Mouse (Mus musculus) liver, embryonic 11.5 days (tissue): ENCODE results near the gene Prkca. TPM values are rescaled to one million over a fixed set of nuclear protein-coding genes. Genes with fewer than 3 reads are reported as not detected.
A peak's percentile ranks its signal among the peaks of the same experiment; 100 is the strongest.

Experiments
- ATAC-seq: fragments of 200-750 bp; cut with Nextera tagmentation; replicated peaks from 2 replicates; pipeline ENCODE4 v1.8.0; 2017; ENCODE audit warnings: moderate number of reproducible peaks, mild to moderate bottlenecking, moderate TSS enrichment, moderate library complexity; ENCODE audit not compliant: low FRiP score
- DNase-seq: peaks from one replicate; pipeline ENCODE4 v3.0.0-alpha.2; 2017; ENCODE audit warnings: low spot score
- H3K27ac ChIP-seq: fragments of 300-500 bp; sonication (generic); 2 replicates; pipeline ENCODE4 v1.5.1; 2014; ENCODE audit warnings: mild to moderate bottlenecking, low read depth, low read length, control low read depth
- H3K27me3 ChIP-seq: fragments of 300-500 bp; sonication (generic); replicated peaks from 2 replicates; pipeline ENCODE4 v1.6.1; 2014; ENCODE audit warnings: low read length, mixed read lengths; ENCODE audit not compliant: control insufficient read depth, insufficient read depth
- H3K36me3 ChIP-seq: fragments of 300-500 bp; sonication (generic); 2 replicates; pipeline ENCODE4 v1.6.1; 2014; ENCODE audit warnings: mild to moderate bottlenecking, low read length, moderate library complexity, mixed read lengths; ENCODE audit not compliant: control insufficient read depth, insufficient read depth
- H3K4me1 ChIP-seq: fragments of 300-500 bp; sonication (generic); replicated peaks from 2 replicates; pipeline ENCODE4 v1.6.1; 2014; ENCODE audit warnings: low read length, mixed read lengths; ENCODE audit not compliant: control insufficient read depth, insufficient read depth
- H3K4me2 ChIP-seq: fragments of 300-500 bp; sonication (generic); 2 replicates; pipeline ENCODE4 v1.6.1; 2014; ENCODE audit warnings: mild to moderate bottlenecking, control low read depth, moderate library complexity
- H3K4me3 ChIP-seq: fragments of 300-500 bp; sonication (generic); 2 replicates; pipeline ENCODE4 v1.5.1; 2014; ENCODE audit warnings: low read depth, low read length, control low read depth
- H3K9ac ChIP-seq: fragments of 300-500 bp; sonication (generic); 2 replicates; pipeline ENCODE4 v1.6.1; 2014; ENCODE audit warnings: low read depth, low read length, control low read depth
- H3K9me3 ChIP-seq: fragments of 300-500 bp; sonication (generic); 2 replicates; pipeline ENCODE4 v1.6.1; 2016; ENCODE audit warnings: low read length, inconsistent platforms, mixed read lengths; ENCODE audit not compliant: control insufficient read depth
- WGBS: fragments of 180-500 bp; shearing (Covaris S2); extraction: QIAGEN DNeasy Blood & Tissue Kit; methylation state at CpG from one replicate; pipeline ENCODE4 v1.1.7; 2014; 5-methylcytosine and 5-hydroxymethylcytosine counted together
- polyA plus RNA-seq: library from polyadenylated mRNA; unstranded; fragments of >200 nt; fragmentation: Nextera tagmentation; extraction: Ambion mirVana; gene quantifications from 2 replicates; pipeline ENCODE4 v1.2.1, GENCODE M21; 2014

The Prkca gene
- polyA plus RNA-seq, 1 experiment from 2014 or later: 12.4 TPM

DNA sequence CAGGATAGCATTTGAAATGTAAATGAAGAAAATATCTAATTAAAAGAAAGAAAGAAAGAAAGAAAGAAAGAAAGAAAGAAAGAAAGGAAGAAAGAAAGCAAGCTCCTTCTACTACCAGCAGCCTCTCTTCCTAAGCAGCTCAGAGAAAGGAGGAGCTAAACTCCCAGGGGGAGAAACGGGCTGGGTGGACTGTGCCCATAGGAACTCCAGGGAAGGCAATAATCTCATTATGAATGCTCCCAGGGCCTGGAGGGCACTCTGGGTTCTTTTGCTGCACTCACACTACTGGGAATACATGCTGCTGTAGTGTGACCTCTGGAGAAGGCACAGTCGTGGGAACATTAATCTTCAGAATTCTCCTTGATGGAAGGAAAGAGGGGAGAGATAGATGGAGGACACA, 107.5 kb downstream of the Prkca start:
- Histone ChIP-seq H3K27me3 (no peaks in the 10 kb centered on the region), H3K9me3 (no peaks in the 10 kb centered on the region), H3K4me2 (no peak overlapping the region), H3K4me3 (no peak overlapping the region), H3K9ac (no peak overlapping the region), H3K36me3 (no peaks in the 10 kb centered on the region), H3K27ac (no peak overlapping the region), H3K4me1 (peaks cover 19% of the 10 kb centered on the region)
- ATAC-seq: no peak
- DNase-seq: no peak
- 44% methylated on average over 2 of the region's 2 CpGs for WGBS

DNA sequence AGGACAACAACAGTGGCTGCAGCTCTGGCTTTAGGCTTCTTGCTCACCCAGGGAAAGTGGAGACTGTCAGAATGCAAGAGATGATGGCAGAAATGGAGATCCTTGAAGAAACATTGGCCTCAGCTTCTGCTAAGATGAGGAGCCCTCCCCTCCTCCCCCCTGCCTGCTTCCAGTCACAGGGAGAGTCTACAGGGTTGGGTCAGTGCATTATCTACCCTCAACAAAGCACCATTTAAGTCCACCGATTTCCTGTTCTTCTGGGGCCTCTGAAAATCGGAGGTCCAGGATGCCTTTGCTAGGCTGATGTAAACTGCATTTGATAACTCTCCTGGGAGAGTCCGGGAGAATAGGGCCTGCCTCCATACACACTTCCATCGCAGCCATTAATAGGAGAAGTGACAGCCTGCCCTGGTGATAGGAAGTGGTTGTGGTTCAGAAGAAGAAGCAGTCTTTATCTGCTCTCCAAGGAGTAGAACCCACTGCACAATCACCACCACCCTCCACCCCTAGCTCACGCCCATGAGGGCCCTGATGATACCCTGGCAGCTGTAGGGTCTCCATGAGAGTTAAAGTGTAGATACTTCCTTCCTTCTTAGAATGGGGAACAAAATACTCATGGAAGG, 108.5 kb downstream of the Prkca start:
- Histone ChIP-seq H3K4me3 (no peak overlapping the region), H3K9me3 (no peaks in the 10 kb centered on the region), H3K9ac (no peak overlapping the region), H3K27ac (peak overlapping the region; percentile 11; the same call in 1 of the 2 replicates), H3K27me3 (no peaks in the 10 kb centered on the region), H3K36me3 (no peaks in the 10 kb centered on the region), H3K4me2 (0 out of 2 replicates have a peak overlapping the region, but pooled peaks have one; percentile 4), H3K4me1 (peaks cover 14% of the 10 kb centered on the region)
- ATAC-seq: peak; percentile 83
- 31% methylated on average over 5 of the region's 5 CpGs for WGBS
- no peak for DNase-seq

DNA sequence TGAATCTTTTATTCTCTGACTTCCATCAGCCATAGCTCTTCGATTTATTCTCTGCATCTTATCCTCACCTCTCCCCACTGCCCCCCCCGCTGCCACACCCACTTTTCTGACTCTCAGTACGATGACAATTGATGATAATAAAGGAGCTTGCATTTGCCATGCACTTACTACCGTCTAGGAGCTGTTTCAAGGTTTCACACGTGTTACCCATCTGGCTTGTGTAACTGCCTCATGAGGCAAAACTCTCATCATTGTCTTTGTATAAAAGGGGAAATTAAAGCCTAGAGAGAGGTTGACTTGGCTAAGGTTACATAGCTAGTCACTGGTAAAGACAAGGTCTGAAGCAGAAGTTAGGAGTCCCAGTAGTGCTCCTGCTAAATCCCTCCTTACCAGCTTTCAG, 110.7 kb downstream of the Prkca start:
- WGBS: 58% methylated on average over 5 of the region's 5 CpGs

DNA sequence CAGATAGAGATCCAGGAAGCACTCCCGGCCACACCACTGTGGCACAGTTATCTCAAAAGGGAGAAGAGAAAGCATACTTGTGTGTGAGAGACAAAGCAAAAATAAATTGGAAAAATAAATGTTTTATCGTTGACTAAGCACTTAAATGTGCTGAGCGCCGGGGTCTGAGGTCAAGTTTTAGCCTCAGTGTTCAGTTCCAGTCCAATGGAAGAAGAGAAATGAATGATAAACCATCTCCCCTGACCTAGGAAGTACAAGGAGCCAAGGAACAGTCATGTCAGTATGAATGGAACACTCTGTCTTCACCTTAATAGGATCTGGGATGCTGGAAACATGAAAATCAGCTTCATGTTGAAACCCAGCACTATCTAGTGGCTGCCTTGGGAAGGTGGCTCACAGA, 113.6 kb downstream of the Prkca start:
- H3K4me1 ChIP-seq: peaks cover 20% of the 10 kb centered on the region
- WGBS: 79% methylated on average over 4 of the region's 4 CpGs
- H3K9ac ChIP-seq: no peak overlapping the region
- H3K9me3 ChIP-seq: no peaks in the 10 kb centered on the region
- no peaks in the 10 kb centered on the region for H3K27me3 ChIP-seq
- ATAC-seq: no peak
- no peak overlapping the region for H3K27ac ChIP-seq
- H3K4me2 ChIP-seq: no peak overlapping the region
- DNase-seq: no peak
- no peak overlapping the region for H3K4me3 ChIP-seq
- no peaks in the 10 kb centered on the region for H3K36me3 ChIP-seq

More for the DNA sequence above, 110.7 kb downstream of the Prkca start:
- Histone ChIP-seq H3K4me1 (peaks cover 24% of the 10 kb centered on the region), H3K9me3 (no peaks in the 10 kb centered on the region), H3K36me3 (no peaks in the 10 kb centered on the region), H3K4me3 (no peak overlapping the region), H3K27me3 (no peaks in the 10 kb centered on the region), H3K4me2 (no peak overlapping the region), H3K27ac (no peak overlapping the region), H3K9ac (no peak overlapping the region)
- DNase-seq (no peak), ATAC-seq (no peak)

DNA sequence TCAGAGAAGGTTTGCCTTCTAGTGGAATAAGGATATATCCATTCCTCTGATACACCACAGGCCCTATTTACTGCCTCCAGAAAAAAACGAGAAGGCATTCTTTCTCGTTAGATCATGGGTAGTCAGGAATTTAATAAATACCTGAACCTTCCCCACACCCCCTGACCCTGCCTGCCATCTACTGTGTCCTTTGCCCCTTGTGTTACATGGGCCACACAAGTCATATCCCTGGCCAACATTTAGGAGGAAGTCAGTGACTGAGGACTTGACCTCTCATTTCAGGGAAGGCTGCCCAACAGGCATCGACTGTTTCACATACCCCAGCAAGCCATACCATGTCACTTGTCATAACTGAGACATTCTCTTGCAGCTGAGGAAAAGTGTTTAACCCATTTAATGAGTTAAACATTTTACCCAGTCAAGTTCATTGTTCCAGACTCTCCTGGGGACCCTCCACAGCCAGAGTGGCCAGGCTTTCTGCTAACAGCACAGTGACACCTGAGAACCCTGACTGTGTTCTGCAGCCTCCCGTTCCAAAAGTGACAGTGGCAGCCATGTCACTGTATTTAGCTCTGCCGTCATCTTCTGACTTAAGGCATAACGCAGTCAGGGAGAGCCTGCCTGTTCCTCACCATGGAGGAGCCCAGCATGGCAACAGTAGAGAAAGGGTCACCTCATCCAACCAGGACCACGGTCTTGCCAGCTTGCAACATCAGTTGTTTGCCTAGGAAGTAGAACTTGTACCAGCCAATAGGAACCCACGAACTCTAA, 114.4 kb downstream of the Prkca start:
- no peak for ATAC-seq
- no peak overlapping the region for H3K9ac ChIP-seq
- H3K9me3 ChIP-seq: no peaks in the 10 kb centered on the region
- H3K27me3 ChIP-seq: no peaks in the 10 kb centered on the region
- no peaks in the 10 kb centered on the region for H3K36me3 ChIP-seq
- no peak for DNase-seq
- WGBS: 75% methylated on average over 8 of the region's 8 CpGs
- H3K27ac ChIP-seq: no peak overlapping the region
- no peak overlapping the region for H3K4me2 ChIP-seq
- peaks cover 14% of the 10 kb centered on the region for H3K4me1 ChIP-seq
- H3K4me3 ChIP-seq: no peak overlapping the region

DNA sequence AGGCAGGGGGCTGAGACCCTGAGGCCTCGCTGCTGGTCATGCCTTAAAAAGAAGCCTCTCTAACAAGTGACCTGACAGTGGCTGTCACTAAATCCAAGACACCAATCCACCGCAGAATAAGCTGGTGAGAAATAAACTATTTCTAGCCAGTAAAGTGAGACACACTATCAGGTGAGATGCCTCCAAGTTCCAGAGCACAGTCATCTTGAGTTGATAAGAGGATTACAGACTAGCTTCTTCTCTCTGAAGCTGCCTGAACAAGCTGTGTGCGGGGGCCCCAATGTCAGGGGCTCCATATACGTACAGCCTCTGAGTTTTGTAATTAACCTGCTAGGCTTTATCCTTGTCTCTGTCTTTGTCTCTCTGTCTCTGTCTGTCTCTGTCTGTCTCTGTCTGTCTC, 115.2 kb downstream of the Prkca start:
- 52% methylated on average over 4 of the region's 4 CpGs for WGBS
- no peak overlapping the region for H3K27ac ChIP-seq
- H3K9ac ChIP-seq: no peak overlapping the region
- H3K4me1 ChIP-seq: peaks cover 16% of the 10 kb centered on the region
- no peak overlapping the region for H3K4me3 ChIP-seq
- no peaks in the 10 kb centered on the region for H3K36me3 ChIP-seq
- DNase-seq: no peak
- H3K9me3 ChIP-seq: no peaks in the 10 kb centered on the region
- no peaks in the 10 kb centered on the region for H3K27me3 ChIP-seq
- H3K4me2 ChIP-seq: no peak overlapping the region
- ATAC-seq: 0 out of 2 replicates have a peak, but pooled peaks have one; percentile 45

DNA sequence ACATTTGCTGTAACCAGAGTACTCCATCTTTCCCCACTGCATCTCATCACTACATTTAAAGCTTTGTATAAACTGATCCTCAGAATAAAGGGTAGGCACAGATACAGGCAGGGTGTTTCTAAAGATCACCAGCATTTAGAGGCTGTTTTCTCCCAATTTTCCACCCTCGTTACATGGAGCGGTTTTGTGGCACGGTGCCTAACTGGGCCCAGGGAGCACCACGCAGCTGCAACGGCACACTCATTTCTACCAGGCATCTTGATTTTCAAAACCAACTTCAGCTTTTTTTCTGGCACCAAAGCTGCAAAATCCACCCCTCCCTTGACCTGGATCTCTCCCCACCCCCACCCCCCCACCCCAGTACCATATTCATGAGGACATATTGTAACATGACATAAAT, 117.5 kb downstream of the Prkca start:
- Histone ChIP-seq H3K9me3 (no peaks in the 10 kb centered on the region), H3K9ac (no peak overlapping the region), H3K4me2 (no peak overlapping the region), H3K27me3 (no peaks in the 10 kb centered on the region), H3K36me3 (no peaks in the 10 kb centered on the region), H3K4me1 (peaks cover 21% of the 10 kb centered on the region), H3K4me3 (no peak overlapping the region), H3K27ac (no peak overlapping the region)
- ATAC-seq (no peak), DNase-seq (no peak)
- whole genome bisulfite sequencing: 95% methylated on average over 5 of the region's 5 CpGs

DNA sequence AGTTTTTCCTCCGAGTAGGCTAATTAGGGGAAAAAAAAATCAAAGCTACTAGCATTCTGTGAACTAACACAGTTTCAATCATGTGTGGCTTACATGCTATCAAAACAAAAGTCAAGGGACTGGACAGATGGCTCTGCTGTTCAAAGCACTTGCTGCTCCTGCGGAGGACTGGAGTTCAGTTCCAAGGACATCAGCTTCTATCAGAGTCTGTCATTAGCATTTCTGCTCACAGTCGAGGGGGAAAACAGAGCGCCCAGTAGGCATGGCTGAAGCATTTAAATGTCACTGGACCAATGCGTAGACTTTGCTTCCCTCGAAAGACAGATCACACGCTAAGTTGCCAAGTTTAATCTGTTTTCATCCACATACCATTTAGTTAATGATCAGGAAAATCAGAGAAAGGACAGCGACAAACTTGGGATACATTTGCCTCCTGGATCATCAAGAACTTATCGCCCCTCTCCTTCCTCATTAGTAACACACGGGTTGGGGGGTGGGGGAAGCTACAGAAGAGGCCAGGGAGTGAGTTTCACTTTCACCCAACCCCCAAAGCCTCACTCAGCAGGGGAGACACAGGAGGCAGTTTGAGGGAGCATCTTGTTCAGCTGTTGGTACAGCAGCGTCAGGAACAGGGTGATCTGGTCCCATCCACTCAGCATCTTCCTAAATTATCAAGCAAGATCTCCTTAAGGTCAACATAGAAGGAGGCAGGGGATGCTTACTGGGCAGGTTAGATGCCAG, 119.3 kb downstream of the Prkca start:
- Histone ChIP-seq H3K9me3 (no peaks in the 10 kb centered on the region), H3K27me3 (no peaks in the 10 kb centered on the region), H3K4me1 (peaks cover 20% of the 10 kb centered on the region), H3K4me3 (no peak overlapping the region), H3K36me3 (no peaks in the 10 kb centered on the region), H3K27ac (no peak overlapping the region), H3K9ac (no peak overlapping the region), H3K4me2 (no peak overlapping the region)
- no peak for DNase-seq
- ATAC-seq: no peak
- WGBS: 51% methylated on average over 11 of the region's 11 CpGs
